Mouse (Mus musculus): Measurements from ENCODE around the gene Tmem37.

GRCm38 (mm10) chr1:120056236-120056635 is 17.6 kb downstream of the Tmem37 start:
- TF ChIP-seq CTCF (IDR thresholded peaks at IDR 0.05; ENCODE audit: control insufficient read depth, insufficient read depth, low read length) (no peak), POLR2A (IDR thresholded peaks at IDR 0.05; ENCODE audit: borderline replicate concordance, control insufficient read depth, low read depth, low read length) (no peak)
